Mouse (Mus musculus) fibroblast of lung, adult 2 months (primary cell): ENCODE data around the gene Metrn.
"Not testable (repeated sequence)": the region's sequence is repeated elsewhere in the genome, so short reads cannot be mapped to it uniquely, and the experiment has no call there.

Experiments used
- DNase-seq: peaks from one replicate; pipeline ENCODE4 v3.0.0-alpha.2; 2011; ENCODE audit warnings: low read depth

Gene Metrn

GRCm38 (mm10) chr17:25807452-25807851, 10.5 kb upstream of the Metrn start:
- not testable (repeated sequence) for DNase-seq

GRCm38 (mm10) chr17:25806507-25806906, 9.6 kb upstream of the Metrn start:
- DNase-seq, result no peak

GRCm38 (mm10) chr17:25802825-25803517, 6.0 kb upstream of the Metrn start:
- peak; percentile 55 for DNase-seq

GRCm38 (mm10) chr17:25801029-25801428, 4.1 kb upstream of the Metrn start:
- peak; percentile 28 for DNase-seq

- no peak for DNase-seq
Measured at GRCm38 (mm10) chr17:25796211-25796771, 645 bp downstream of the Metrn start.

GRCm38 (mm10) chr17:25795609-25796092, 1.3 kb downstream of the Metrn start, which contains the start of gene AC134908.4:
TSS of gene AC134908.4 (minus strand) at chr17:25795659.
- no peak for DNase-seq

- no peak for DNase-seq
Measured at GRCm38 (mm10) chr17:25794998-25795397, 1.9 kb downstream of the Metrn start.

- no peak for DNase-seq
Measured at GRCm38 (mm10) chr17:25794197-25794596, 2.7 kb downstream of the Metrn start.

- no peak for DNase-seq
Measured at GRCm38 (mm10) chr17:25792615-25793014, 4.3 kb downstream of the Metrn start, which contains the start of gene Fam173a. TSS of gene Fam173a (minus strand) at chr17:25792901.

GRCm38 (mm10) chr17:25791843-25792527, 5.0 kb downstream of the Metrn start:
- peak; percentile 57 for DNase-seq

GRCm38 (mm10) chr17:25791320-25791842, 5.6 kb downstream of the Metrn start:
- no peak for DNase-seq

- no peak for DNase-seq
Measured at GRCm38 (mm10) chr17:25786781-25787504, 10.0 kb downstream of the Metrn start.

GRCm38 (mm10) chr17:25786280-25786679, 10.7 kb downstream of the Metrn start, which contains the start of gene Ccdc78:
TSS of gene Ccdc78 (plus strand) at chr17:25786580.
- DNase-seq, result no peak

GRCm38 (mm10) chr17:25785281-25785745, 11.6 kb downstream of the Metrn start, which contains the start of gene Haghl:
TSS of gene Haghl (minus strand) at chr17:25785673.
- DNase-seq, result peak; percentile 88

- DNase-seq, result no peak
Measured at GRCm38 (mm10) chr17:25783861-25784574, 12.9 kb downstream of the Metrn start.

GRCm38 (mm10) chr17:25783086-25783485, 13.8 kb downstream of the Metrn start:
- no peak for DNase-seq

GRCm38 (mm10) chr17:25781339-25781738, 15.6 kb downstream of the Metrn start:
- DNase-seq, result no peak

- no peak for DNase-seq
Measured at GRCm38 (mm10) chr17:25777948-25778347, 19.0 kb downstream of the Metrn start.

- no peak for DNase-seq
Measured at GRCm38 (mm10) chr17:25775318-25776062, 21.4 kb downstream of the Metrn start.

- peak; percentile 92 for DNase-seq
Measured at GRCm38 (mm10) chr17:25773549-25774120, 23.3 kb downstream of the Metrn start, which contains the start of gene Narfl. TSS of gene Narfl (plus strand) at chr17:25773776.
